Mouse (Mus musculus) kidney, postnatal 25 days (tissue): ENCODE results near the gene Grid2.

Source experiments
- DNase-seq, 2 experiments: peaks; one replicate each; pipeline ENCODE4 v3.0.0; 2021; ENCODE audit warnings: mixed read lengths in 2 of 2

Gene Grid2

DNA sequence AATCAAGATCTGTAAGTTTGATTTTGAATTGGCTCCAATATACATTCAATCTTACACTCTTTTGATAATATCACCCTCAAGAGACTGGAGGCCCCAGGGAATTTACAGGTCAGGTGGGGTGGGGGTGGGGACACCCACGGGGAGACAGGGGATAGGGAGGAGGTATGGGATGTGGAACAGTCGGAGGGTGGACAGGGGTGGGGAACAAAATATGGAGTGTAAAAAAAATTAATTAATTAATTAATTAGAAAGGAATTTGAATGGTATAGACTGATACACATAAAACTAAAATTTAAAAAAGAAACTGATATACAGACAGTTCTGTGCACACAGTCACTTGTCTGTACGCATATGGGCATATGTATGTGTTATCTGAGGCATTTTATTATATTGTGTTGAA, 380.3 kb downstream of the Grid2 start:
- DNase-seq: no peak

DNA sequence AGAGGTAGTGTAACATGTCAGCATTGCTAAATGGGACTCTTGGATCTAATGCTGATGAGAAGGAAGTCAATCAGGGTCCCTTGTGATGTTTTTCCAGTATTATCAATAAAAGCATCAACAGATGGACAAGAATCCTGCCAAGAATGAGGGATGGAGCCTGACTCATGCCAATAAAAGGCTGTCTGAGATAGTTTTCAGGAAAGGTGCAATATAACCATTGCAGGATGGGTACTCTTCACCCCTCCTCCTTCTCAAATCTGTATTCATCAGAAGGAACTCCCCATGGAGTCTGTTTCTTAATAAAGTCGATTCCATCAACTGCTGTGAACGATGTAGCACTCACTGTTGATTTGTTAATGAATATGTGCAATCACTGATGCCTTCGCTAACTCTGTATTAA, 403.7 kb downstream of the Grid2 start:
- DNase-seq: no peak

DNA sequence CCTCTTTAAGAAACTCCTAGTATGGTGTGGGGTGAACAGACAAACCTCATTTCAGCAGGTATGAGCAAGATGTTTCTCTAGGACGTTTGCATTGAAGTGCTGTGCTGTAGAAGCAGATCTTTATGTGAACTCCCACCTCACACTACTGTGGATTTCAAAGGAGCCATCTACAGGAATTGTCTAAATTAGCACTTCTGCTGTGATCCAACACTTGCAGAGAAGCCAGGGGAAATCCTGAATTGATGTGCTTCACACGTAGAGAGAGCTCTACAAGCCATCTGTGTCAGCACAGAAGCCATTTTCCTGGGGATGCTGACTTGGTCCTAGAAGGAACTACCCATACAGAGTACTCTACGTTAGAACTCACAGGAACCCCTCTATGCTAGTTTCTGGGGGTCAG, 430.0 kb downstream of the Grid2 start:
- DNase-seq: no peak

DNA sequence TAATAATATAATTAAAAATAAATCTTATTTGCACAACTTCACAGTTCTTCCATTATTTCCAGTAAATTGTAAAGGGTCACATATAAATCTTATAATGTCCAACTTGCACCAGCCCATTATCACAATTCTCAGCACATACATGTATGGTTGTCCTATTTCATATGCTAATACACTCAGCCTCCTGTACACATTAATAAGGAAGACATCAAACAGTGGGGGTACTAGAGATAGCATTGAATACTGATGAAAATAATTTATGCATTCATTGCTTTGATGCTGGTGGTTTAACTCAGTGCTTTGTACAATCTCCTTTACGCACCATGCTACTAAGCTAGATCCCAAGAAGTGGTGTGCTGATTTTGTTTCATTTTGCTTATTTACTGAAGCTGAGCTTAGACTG, 446.0 kb downstream of the Grid2 start:
- no peak for DNase-seq

DNA sequence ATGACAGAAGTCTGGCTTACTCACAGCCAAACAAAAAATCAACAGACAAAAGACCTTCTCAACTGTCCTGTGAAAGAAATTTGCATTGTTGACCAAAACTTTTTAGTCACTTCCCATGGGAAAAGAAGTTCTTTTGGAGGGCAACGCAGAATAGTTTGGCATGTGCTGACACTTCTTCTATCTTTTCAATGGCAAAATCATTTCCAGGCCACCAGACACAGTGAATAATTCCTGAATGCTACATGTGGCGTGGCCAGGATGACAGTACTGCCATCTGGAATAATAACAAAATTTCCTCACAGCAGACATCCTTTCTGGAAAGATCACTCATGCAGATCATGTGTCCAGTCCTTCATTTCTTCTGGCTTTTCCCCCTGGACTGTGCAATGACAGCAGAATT, 478.1 kb downstream of the Grid2 start:
- DNase-seq: no peak

DNA sequence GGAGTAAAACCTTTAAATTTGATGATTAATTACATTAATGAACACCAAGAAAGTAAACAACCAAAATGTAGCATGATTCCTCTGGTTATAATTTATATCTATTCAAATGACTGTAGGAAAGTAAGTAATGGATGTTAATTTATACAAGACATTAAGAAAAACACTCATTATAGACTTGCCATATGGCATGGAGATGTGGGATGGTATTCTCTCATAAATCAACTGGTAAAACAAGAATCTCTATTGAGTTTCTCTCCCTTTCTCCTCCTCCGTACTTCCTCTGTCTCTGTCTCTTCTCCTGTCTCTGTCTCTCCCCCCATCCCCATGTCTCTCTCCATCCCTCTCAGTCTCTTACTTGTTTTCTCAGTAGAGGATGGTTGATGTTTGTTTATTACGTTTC, 506.9 kb downstream of the Grid2 start:
- DNase-seq: no peak

DNA sequence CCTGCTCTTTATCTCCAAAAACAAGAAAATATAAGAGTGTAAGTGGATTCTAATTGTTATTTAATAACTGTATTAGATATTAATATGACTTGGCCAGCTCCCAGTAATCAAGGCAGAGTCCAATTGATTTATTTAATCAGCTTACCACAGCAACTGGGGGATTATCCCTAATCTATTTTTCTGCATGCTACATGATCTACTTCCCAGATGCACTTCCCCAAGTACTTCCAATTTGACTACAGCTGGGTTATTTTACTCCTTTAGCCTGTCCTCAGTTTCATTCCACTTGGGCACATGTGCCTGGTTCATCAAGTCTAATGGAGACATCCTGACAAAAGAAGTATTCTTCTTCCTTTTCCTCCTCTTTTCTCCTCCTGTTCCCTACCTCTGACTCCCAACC, 539.0 kb downstream of the Grid2 start:
- DNase-seq: no peak

DNA sequence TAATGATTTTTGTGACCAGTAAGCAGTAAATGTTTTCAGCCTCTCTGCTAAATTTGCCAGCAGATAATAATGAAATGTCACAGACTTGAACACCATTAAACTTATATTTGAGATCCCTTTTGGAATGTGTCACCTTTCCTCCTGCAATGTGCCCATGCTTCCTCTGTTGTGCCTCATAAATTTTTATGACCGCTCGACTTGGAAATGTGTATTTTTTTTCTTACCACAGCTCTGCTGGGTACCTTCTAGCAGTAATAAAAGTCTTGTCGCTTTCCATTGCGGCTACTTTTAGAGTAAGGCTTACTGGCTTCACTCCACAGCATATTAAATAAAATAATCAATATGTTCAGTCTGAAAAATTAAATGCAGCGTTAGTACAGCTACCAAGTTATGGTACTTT, 564.6 kb downstream of the Grid2 start:
- DNase-seq: no peak

DNA sequence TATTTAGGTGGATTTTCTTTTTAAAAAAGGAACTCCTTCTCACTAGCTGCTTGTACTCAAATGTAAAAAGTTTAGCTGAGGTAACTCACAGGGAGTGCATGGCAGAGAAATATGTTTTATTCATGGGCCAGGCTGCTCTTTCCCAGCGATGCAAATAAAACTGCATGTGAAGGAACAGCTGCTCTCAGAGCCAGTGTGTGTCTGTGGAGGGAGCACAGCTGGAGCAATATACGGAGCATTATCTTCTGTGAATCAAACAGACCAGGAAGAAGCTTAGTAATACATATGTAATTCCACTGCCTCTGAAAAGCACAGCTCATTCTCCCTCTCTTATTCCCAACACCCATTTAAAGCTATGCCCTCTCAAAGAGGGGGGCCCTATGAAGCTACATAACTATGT, 607.0 kb downstream of the Grid2 start:
- DNase-seq: no peak

DNA sequence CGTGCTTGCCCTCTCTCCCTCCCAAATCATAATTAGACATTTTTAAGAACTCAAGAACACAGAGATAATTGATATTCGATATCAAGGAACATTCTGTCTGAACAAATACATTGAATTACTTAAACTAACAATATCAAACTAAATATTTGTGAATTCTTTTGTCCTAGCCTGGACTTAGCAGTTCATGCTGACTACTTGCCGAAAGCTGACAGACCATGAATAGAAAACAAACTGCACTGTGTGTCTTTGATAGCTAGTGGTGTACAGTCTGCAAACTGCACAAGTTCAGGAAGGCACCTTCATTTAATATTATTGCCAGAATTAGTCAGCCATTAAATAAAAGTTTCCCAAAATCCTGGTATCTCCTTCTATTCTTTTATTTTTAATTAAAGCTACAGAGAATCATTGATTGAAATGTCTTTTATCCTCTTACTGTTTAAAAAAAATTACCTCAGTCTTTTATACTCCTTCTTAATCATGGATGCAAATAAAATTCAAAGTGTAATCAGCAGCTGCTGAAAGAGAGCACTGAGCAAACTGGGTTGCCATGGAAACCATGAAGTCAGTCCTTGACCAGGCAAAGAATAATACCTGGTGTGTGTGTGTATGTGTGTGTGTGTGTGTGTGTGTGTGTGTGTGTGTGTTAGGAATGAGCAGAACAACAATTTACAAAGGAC, 621.5 kb downstream of the Grid2 start:
- no peak for DNase-seq

DNA sequence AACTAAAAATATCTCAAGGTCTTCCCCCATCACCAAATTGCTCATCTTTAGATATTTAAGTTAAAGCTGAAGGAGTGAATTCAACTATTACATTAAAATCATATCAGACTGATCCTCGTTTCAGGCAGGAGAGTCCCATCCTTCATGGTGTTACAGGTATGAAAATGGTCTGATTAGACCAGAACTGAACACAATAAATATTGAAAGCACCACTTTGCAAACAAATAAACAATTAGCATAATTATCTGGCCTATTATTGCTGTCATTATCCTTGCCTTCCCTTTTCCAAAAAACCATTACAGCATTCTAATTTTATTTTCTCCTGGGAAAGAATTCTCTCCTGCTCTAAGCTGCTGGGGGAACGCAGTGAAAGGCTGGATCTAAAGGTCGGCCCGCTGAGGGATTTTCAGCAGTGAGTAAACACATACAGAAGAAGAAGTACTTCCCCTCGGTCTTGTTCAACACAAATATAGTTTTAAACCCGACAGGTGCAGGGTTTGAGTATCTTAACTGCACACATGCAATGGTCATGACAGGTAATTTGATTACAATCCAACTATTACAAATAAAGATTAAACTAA, 622.2 kb downstream of the Grid2 start:
- DNase-seq: no peak

DNA sequence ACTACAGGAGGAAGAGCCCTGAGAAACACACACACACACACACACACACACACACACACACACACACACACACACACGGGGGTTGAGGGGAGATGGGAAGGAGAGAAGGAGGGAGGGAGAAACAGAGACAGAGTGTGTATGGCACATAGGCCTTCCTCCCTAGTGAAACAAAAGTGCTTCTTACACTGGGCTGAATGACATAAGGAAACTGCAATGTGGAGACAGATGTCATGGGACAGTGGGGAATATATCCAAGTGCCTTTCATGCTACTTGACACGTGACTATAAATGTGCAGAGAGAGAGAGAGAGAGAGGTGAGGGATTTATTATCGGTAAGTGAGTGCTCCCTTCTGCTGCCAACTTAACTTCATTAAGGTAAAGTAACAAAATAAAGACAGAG, 639.0 kb downstream of the Grid2 start:
- DNase-seq: no peak

DNA sequence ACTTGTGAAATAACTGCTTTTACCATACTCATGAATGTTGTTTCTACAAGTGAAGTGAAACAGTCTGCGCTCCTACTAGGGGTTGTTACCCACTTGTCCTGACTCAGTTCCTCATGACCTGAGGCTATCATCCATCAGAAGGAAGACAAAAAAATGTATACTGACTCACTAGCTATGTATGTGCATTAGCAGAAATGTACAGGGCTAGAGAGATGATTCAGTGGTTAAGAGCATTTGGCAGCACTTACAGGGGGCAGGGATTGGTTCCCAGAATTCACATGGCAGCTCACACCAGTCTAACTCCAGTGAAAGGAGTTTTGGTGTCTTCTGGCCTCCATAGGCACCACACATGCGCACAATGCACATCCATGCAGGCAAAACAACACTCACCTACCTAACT, 642.5 kb downstream of the Grid2 start:
- no peak for DNase-seq

DNA sequence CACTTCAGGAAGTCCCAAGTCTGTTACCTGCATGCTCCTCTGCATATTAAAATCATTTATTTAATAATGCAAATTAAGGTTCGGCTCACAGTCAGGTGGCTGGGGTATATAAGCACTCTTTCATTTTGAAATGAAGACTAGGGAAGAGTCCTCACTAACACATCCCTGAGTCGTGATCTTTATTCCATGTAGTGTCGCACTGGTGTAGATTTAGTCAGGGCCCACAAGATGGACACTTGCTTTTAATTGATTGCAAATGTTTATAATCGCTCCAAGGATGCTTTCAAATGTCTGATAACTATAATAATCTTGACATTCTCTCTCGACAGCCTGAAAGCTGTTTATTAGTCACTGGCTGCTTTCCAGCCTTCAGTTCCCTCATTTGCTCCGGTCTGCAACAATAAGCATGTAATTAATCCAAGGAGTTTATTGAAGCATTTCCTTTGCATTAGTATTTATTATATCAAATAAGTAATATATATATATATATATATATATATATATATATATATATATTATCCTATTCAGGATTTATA, 661.4 kb downstream of the Grid2 start:
- DNase-seq: no peak

DNA sequence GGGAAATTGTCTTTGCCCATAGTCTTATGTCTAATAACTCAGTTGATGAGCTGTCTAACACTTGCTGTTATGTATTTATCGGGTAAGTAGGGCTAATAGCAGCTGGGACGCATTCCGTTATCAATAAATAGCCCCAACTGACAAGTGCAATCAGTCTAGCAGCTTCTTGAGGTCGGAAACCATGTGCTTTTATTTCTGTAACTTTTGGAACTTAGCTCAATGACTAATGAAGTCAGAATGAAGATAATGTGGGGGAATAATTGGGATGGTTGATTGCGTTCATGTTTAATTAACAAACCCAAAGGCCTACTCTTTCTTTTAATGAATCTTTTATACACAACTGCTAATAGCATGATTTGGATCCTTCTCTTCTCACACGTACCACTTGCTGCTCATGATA, 666.3 kb downstream of the Grid2 start:
- no peak for DNase-seq

DNA sequence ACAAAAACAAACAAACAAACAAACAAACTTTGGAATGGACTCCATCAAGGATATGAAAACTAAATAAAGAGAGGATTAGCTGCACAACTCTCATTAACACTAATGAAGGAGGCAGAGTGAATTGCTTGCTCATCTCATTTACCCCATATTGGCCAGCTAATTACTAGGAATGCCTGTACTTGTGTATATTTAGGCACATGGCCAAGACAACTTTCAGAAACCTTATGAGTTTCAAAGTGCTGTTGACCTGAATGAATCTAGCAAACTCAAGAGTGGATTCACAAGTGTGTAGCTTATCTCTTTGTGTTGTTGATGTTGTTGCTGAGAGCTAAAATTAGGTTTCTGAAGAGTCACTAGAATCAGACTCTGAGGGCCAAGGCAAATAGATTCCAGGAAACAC, 675.5 kb downstream of the Grid2 start:
- no peak for DNase-seq

DNA sequence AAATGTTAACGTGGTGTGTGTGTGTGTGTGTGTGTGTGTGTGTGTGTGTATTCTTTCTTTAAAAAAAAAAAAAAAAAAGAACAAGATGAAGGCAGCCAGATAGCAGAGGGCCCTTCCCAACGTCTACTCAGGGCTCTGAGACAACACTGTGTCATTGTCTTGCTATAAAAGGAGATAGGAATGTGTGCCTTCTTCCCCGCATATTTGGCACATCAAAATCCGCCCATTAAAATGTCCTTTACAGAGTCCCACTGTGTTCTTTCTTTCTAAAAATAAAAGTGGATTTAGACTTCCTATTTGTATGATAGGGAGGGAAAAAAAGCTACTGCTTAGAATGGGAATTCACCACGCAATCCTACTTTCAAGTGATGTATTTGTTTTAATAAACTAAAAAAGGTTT, 691.0 kb downstream of the Grid2 start:
- DNase-seq: no peak

DNA sequence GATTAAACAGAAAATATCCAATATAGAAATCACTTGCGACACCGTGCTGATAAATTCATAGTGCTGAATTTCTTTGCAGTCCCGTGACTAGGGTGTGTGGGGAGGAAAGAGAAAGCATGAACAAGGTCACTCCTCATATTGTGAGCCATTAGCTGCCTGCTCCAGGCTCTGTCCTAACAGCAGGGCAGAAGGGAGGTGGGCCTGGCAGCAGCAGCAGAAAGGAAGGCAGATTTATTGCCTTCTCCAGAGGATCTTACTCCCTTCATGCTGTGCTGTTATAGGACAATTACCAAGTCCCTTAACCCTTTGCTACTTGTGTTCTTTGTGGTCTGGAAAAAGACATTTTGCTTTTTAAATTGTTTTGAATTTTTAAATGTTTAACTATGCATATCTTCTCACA, 708.1 kb downstream of the Grid2 start:
- DNase-seq: no peak

DNA sequence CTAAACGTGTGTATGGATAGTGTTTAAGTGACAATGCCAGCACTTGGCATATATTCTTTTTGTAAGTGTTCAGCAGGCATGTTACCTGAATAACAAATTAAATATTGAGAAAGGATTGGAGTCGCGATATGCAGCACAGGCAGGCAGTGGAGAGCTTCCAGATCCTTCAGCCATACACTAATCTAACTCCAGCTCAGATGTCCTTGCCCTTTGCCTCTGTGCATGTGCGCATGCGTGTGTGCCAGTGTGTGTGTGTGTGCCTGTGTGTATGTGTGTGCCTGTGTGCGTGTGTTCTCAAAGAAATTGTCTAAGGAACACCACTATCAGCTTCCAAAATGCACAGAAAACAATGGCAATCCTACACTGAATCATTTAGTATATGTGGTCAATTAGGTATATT, 708.6 kb downstream of the Grid2 start:
- no peak for DNase-seq

DNA sequence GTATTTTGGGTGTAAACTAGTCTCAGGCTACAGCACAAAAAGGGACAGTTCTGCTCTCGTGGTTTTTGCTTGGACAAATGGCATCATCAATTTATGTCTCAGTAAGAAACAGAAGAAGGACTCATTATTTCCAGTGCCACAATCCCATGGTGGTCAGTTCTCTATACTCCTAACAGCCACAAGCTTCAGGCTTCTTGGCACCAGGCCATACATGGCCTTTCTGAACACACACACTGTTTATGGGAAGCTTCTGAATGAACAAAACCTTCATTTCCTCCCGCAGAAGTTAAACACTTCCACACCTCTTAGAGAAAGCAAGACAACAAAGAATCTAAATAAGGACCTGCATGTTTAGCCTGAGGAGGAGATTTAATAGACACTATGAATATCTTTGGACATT, 709.1 kb downstream of the Grid2 start:
- no peak for DNase-seq

DNA sequence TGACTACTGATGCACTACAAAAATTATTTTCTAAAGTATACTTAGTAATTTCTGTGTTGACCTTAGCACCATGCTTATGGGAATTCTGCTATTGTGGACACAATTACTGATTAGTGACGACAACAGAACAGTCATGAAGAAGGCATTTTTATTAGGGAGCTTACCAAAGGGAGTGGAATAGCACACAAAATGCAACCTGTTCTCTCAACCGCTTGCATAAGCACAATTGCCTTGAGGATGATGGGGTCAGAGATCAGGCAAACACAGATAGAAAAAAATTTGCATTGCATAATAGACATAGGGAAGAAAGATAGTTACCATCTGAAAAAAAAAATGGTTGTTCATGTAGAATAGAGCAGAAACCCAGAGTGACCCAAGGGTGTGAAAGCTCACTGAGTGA, 790.4 kb downstream of the Grid2 start:
- no peak for DNase-seq

DNA sequence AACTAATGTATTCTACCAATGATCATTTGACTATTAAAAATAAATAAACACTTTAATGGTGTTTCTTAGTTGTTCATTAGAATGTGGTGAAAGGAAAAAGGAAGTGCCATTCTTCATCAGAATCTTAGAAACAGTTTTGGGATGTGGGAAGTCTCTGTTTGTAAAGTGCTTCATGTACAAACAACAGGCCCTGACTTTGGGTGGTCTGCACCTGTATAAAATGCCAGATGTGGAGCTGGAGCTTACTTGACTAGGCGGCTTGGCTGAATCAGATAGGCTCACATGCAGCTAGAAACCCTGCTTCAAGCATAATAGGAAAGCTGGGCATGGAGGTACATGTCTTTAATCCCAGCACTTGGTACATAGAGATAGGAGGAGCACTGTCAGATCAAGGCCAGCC, 791.1 kb downstream of the Grid2 start:
- DNase-seq: no peak

DNA sequence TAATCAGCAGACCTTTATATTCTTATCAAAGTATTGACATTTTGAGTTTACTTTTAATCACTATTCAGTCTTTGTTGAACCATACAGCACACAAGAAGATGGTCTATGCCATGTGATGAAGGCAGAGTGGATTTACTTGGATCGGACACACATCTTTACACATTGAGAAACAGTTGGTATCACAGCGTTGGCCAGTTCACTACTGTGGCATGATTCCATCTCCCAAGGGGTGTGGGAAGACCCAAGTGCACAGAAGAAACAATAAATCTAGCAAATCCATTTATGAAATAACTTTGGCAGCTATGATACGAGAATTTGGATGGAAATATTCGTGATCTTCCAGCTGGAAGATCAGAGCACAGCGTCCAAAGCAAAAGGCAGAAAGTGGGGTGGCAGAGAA, 792.3 kb downstream of the Grid2 start:
- DNase-seq: no peak

DNA sequence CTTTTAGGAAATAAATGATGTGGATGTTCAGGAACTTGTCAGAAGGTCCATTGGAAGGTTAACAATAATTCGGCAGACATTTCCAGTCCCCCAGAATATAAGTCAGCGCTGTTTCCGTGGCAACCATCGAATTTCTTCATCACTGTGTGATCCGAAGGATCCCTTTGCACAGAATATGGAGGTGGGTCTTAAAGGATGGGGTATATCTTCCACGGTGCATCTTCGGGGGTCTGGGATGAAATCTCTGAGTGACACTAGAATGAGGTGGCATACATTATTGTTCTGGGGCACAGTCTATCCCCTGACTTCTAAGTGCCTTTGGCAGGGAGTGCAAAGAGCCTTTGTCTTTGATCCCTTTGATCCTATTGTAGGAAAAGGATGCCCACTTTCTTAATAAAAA, 808.2 kb downstream of the Grid2 start:
- no peak for DNase-seq

DNA sequence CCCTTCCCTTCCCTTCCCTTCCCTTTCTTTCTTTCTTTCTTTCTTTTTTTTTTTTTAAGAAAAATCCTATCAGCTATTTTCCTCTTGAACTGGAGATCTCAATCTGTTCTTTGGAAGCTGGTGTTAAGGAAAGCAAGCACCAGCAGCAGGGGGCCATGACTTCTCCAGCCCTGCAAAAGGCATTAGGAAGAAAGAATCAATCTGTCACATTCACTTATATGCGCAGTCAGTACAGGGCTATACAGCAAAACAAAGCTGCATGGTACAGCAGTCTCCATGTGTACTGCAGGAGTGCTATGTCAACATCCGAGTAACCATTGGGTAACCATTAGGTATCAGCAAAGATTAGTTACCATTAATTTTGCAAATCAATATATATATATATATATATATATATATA, 809.0 kb downstream of the Grid2 start:
- no peak for DNase-seq
